Mouse (Mus musculus): ENCODE measurements around the gene Gtf2a1l.

Gene Gtf2a1l

DNA sequence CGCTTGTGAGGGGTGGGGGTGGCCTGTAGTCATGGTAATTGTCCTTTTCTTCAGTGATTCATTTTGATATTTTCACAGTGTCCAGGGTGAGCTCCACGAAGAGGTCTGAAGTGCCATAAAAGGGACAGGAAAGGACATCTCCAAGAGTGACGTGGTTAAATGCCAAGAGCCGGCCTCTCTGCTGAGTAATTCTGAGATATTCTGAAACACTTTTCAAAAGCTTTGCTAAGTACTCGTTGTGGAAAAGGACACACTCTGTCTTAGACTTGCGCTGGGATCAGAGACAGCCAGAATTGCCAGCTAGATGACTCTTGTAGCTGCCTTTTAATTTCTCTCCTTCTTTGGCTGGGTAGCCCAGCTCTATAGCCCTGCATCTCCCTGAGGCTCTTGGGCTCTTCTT lies 9.9 kb upstream of the Gtf2a1l start:
- DNase-seq = no peak

DNA sequence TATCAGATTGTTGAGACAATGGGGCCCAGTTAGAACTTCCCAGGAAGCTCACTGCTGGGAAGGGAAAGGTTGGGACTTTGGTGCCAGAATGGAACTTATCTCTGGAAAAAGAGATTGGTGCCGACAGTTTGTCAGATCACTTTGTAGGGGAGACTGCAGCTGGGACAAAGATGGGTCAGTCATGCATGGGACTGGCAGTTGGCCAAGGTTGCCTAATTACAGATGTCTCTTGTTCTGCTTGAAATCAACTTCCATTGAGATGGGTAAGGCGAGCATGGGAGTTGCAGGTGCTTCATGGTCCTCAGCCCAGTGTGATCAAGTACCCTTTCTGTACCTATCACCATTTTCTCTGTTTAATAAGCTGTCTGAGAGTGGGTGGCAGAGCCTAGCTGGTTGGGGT lies 2.4 kb upstream of the Gtf2a1l start:
- no peak for DNase-seq

DNA sequence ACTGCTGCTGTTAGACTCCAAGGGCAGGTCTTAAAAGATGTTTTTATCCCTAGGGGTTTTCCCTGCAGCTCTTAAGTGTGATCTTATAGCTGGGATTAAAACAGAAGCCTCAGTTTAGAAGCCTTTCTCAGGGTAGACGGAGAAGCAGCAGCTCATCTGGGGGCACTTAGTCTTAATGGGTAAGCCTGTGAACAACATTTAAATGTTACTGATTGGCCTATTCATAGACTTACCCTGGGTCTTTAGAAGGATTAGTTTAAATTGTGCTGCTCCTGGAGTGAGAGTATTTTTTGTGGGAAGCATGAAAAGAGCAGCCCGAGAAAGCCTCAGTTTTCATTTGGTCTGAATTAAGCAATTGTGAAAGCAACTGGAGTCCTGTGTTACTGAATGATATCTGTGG lies 1.5 kb downstream of the Gtf2a1l start:
- no peak for DNase-seq

DNA sequence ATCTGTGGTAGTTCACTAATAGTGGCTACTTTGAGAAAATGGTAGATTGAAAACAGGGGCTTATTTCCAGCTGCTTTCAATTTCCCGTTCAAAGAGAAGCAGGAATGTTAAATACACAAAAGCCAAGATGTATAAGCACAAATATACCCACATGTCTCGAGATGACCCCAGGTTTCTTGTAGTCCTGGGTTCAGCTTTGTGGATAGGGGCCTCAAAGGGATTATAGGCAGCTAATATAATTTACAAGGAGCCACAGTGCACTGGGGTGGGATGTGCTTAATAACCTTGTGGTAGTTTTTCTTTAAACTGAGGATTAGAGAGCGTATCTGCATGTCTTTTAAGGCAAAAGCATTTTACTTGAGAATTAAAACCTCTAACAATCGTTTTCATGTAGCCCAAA lies 2.3 kb downstream of the Gtf2a1l start:
- DNase-seq = no peak

DNA sequence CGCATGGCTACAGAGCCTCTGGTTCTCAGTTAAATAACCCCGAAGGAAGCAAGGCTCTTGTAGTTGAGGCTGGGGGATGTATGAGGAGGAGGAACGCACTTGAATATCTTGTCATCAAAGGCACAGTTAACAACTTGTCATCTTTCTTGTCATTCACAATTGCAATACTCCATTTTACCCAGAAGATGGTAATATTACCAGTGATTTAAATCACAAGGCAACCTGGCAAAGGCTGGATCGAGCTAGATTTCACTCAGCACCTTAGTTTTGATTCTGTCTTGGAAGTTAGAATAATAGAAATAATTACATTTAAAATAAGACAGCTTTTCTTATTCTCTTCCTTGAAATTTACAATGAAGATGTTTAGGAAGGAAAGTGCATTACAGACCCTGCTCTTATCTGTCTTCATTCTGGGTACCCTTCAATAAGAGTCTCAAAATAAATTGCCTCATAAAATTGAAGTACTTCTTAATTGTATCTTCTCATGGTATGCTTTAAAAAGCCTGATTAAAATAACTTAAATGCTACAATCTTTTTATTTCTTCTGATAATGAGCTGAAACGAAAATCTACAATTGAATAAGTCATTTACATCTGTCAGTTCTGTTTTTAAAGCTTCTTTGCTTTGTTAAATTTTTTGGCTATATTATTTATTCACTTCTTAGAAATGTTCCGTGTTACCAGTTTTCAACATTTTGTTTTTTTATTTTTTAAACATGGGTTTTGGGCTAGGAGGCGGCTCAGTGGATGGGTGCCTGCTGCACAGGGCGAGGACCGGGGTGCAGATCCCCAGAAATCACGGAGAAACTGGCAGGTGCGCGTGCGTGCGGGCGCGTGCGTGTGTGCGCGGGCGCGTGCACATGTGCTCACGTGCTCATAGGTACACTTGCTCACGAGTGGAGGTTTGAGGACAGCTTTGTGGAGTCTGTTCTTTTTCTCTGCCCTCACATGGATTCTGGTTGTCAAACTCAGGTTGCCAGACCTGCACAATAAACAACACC lies 7.2 kb downstream of the Gtf2a1l start:
- no peak for DNase-seq

DNA sequence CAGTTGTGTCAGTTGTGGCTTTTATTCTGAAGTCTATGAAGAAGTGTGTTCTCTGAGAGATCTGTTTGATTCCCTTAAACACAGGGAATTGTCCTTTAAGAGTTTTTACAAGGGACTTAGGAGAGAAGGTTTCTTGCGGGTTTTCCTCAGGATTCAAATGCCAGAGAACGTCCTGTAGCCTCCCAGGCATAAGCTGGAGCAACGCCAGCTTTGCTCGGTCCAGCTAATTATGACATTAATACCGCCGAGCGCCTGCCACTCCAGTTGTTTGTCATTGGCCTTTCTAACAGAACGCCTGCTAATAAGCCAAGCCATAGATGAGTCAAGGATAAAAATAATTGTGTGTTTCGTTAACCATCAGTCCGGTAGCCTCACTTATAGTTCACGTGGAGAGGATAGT lies 19.8 kb downstream of the Gtf2a1l start:
- DNase-seq = no peak

DNA sequence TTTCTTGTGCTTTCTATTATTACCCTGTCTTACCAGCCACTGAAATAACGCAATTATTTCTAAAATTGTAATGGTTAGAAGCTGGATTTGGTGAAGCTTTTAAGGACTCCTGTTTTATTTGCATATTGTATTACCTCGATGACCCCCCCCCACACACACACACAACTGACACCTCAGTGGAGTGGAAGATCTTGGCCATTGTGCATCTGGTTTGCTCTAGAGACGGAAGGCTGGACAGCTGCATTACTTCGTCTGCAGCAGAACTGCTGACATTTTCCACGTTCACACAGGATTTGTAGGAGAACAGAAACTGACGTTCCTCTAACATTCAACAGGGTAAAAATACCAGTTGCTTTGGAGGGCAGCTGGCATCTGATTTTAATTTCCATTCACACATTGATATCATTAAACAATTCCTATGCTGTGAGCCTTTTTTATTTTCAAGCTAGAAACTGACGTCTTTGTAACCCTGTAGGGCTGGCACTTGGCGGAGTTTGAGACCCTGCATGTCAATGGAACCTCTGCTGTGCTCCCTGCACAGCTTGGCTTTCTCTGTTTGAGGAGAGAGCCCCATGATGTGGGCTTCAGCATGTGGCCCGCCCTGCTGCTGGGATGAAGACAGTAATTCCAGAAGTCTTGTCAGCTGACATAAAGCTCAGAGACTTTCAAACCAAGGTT lies 28.3 kb downstream of the Gtf2a1l start:
- DNase-seq = no peak

DNA sequence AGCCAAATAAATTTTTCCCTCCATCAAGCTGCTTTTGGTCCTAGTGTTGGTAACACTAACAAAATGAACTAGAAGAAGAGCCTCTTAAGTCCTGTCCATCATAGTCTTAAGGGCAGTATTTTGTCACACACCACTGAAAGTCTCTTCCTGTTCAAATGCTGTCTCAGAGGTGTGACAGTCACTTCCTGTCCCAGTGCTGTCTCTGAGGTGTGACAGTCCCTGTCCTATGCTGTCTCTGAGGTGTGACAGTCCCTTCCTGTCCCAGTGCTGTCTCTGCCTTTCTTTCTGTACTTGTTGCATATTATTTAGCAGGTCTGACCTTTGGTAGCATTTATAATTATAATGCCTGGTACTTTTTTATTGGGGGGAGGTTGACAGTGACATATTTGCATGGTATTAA lies 32.4 kb downstream of the Gtf2a1l start:
- DNase-seq = no peak

DNA sequence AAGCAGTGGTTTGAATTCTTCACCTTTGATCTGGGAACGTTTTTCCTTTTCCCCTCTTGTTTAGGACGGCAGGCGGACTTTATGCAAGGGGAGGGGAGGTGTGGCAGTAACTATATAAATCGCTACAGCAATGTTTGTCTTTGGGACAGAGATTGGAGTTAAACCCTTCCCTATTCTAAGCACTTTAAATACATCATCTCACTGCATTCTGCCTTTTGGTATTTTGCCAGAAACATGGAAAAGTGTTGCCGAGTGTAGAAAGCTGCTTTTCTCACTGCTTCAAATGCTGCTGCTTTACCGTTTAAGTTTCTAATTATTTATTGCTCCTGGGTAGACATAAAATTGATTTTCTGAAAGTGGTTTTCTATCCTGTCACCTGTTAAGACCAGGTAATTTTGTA lies 33.9 kb downstream of the Gtf2a1l start:
- DNase-seq = no peak

DNA sequence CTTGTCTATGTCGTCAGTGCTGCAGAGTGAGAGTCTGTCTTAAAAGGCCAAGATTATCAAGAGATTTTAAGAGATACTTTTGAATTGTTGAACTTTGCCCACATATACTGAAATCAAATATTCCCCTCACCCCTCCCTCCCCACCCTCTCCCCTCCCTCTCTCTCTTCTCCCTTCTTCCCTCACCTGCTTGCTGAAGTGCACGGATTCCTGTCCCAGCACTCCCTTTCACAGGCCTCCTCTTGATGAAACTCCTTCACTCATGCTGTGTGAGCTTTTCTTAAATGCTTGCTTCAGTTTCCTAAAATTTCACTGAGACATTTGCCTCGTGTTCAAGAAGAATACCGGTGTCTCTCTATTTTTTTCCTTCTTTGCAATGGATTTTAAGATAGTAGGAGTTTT lies 34.7 kb downstream of the Gtf2a1l start:
- DNase-seq = no peak

DNA sequence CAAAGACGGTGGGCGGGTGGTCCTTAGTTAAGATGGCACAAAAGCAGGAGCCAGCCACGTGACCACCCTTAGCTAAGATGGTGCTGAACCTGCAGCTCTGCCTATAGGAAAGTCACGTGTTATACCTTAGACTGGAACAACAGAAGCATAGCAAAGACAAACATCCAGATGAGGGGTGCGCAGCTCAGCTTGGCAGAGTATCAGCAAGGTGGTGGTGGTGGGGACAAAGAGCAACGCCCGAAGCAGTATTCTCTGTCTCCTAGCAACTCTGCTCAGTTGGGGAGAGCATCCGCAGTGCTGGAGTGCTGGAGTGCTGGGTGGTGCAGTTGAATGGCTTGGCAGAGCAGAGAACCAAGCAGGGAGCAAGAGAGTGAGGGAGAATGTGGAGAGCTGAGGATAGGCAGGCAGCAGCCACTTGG lies 37.8 kb downstream of the Gtf2a1l start:
- no peak for DNase-seq

DNA sequence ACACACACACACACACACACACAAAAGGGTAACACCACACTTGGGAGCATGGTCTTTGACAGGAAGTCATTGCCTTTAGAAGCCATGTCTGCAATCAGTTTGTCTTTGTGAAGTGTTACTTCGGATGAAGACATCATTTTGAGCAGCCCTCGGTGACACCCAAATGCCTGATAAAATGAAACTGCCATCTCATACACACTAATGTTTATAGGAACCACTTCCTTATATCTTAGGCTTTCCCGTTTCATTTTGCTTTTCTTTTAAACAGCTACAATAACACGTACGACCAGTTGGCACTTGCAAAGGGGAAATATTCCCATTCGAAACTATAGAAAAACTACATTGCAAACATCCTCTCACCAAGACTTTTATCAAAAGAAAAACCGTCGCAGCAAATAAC lies 81.2 kb downstream of the Gtf2a1l start:
- DNase-seq = no peak

DNA sequence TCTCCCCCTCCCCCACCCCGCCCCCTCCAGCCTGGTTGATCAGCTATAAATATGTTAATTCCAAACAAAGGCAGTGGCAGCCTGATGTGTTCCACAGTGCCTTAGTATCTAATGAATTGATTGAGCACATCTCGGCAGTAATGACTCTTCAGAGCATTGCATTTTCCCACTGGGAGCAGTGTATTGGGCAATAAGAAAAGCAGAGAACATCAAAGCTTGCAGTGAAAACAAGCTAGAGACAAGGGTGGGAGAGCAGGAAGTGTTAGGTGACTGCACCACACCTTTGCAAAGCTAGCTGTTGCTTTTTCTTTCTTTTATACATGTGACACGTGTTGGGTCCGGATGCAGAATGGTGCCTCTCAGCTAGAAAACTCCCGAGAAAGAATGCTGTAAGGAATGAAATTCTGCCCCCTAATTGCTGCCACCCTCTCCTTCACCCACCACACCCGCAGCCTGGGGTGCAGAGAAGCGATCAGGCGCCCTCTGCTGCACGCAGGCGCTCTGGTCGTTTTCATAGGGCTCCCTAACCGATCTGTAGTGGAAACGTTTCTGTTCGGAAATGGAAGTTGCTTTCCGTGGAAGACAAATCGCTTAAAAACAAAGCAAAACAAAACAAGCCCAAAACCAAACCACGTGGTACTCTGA lies 84.5 kb downstream of the Gtf2a1l start:
- peak; percentile 43 for DNase-seq

DNA sequence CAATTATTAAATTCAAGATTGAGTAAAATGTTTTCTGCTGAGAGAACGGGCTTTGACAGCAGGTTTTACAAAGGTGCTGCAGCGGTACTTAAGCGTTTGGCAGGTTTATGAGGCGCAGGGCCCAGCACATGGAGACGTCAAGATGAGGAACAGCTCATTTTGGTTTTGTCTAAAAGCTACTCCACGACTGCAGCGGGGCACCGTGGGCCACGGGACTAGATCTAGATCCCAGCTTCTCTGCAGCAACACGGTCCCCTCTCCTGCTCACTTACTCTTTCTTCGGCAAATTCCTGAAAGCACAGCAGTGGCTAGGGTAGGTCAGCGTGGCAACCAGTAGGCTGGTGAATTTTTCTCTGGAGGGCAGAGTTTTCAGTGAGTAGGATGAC lies 85.0 kb downstream of the Gtf2a1l start:
- no peak for DNase-seq

DNA sequence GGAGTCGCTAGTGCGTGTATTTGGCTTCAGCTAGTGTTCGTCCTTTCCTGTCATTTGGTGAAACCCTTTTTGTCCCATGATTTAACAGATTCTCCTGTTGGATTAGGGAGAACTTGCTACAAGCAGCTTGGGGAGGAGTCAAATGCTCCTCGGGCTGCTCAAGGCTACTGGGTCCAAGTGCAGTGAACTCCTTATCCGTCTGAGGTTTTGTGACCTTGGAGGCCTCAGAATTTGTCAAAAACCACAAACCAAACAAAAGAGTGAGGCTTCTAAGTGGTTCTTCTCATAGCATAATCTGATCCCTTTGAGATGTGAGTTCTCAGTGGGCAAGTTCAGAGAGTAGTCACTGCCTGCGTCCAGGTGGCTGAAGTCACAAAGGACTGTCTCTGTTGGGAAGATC lies 87.3 kb downstream of the Gtf2a1l start:
- no peak for DNase-seq

DNA sequence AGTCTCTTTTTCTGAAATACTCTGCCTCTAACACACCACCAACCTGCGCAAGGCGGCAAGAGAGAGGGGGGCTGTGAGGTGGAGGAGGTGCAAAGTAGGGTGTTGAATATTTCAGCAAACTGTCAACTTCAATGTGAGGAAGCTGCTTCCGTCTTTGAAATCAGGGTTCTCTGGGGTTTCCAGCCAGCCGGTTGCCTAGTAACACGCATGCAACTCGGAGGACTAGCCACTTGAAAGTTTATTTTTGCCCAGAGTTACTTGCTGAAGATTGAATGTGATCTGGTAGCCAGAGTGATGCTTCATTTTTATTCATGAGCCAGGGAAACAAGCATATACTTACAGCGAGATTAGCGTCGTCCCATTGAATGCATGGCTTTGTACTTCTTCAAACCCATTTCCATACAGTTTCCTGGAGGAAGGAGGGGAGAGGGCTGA lies 89.6 kb downstream of the Gtf2a1l start:
- peak; percentile 16 for DNase-seq

DNA sequence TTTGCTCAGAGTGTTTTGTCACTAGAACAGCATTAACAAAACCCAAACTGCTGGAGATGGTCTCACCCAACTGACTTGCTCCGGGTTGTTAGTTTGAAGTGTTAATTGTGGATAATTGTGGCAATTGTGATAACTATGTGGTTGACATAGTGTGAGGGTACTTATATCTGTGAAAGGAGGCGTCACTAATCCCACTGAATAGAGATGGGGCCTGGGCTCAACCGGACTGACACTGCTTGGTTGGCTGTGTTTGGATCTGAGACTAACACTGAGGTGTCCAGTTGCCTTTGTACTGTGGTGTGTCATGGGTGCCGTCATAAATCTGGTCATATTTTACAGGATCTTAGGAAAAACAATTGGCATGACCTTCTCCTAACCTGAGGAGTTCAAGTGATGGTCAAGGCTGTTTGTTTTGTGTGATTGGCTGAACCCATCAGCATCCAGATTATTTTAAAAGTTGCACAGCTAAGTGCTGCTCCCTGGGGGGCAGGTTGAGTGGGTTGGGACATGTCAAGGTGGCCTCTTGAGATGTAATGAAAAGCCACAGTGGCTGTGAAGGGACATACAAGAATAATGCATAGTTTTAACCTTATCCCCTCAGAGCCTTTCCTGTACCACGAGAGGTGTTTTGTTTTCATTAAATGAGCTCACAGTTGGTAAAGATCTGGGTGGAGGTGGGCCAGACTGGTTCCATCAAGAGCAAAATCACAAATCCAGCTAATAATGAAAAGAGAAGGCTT lies 95.1 kb downstream of the Gtf2a1l start:
- no peak for DNase-seq

DNA sequence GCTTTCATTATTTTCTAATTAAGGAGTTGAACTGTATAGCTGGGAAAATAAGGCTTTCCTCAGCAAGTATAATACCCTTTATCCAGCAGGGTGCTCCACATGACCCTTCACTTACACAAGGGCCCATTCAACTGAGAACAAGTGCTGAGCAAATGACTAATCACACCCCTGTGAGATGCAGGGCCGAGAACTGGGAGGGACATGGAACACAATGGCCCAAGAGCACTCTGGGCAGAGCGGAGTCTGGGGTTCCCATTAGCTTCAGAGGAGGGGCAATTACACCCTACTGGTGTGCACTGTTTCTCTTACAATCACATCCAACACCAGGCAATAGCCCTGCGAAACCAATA lies 95.7 kb downstream of the Gtf2a1l start:
- DNase-seq = no peak

All from thymus, postnatal 14 days (tissue).